Mouse (Mus musculus) embryonic facial prominence, embryonic 12.5 days (tissue): Measurements from ENCODE around the gene Epn1. TPM values are rescaled to one million over a fixed set of nuclear protein-coding genes. Genes with fewer than 3 reads are reported as not detected.

Source experiments
- ATAC-seq: fragments of 200-750 bp; cut with Nextera tagmentation; 2 replicates; pipeline ENCODE4 v1.8.0; 2017; ENCODE audit not compliant: insufficient number of reproducible peaks, insufficient read depth, low FRiP score, low TSS enrichment
- H3K27ac ChIP-seq: fragments of 300-500 bp; sonication (generic); 2 replicates; pipeline ENCODE4 v1.5.1; 2016; ENCODE audit warnings: mild to moderate bottlenecking
- H3K27me3 ChIP-seq: fragments of 300-500 bp; sonication (generic); 2 replicates; pipeline ENCODE4 v1.6.1; 2016; ENCODE audit warnings: mild to moderate bottlenecking, moderate library complexity
- H3K36me3 ChIP-seq: fragments of 300-500 bp; sonication (generic); 2 replicates; pipeline ENCODE4 v1.6.1; 2016; ENCODE audit warnings: mild to moderate bottlenecking
- H3K4me1 ChIP-seq: fragments of 300-500 bp; sonication (generic); 2 replicates; pipeline ENCODE4 v1.6.1; 2016
- H3K4me2 ChIP-seq: fragments of 300-500 bp; sonication (generic); replicated peaks from 2 replicates; pipeline ENCODE4 v1.6.1; 2016; ENCODE audit warnings: mild to moderate bottlenecking, moderate library complexity
- H3K4me3 ChIP-seq: fragments of 300-500 bp; sonication (generic); 2 replicates; pipeline ENCODE4 v1.5.1; 2016; ENCODE audit warnings: mild to moderate bottlenecking
- H3K9ac ChIP-seq: fragments of 300-500 bp; sonication (generic); 2 replicates; pipeline ENCODE4 v1.6.1; 2016; ENCODE audit warnings: mild to moderate bottlenecking, moderate library complexity
- H3K9me3 ChIP-seq: fragments of 300-500 bp; sonication (generic); 2 replicates; pipeline ENCODE4 v1.6.1; 2016; ENCODE audit warnings: mild to moderate bottlenecking, moderate library complexity
- WGBS: fragments of 180-500 bp; shearing (Covaris S2); methylation state at CpG from one replicate; pipeline ENCODE4 v1.1.7; 2016; 5-methylcytosine and 5-hydroxymethylcytosine counted together
- polyA plus RNA-seq: library from polyadenylated mRNA; unstranded; fragments of >200 nt; fragmentation: Nextera tagmentation; extraction: Ambion mirVana; gene quantifications from 2 replicates; pipeline ENCODE4 v1.2.1, GENCODE M21; 2016

Gene Epn1
- polyA plus RNA-seq, 1 experiment from 2014 or later: 67.2 TPM

GRCm38 (mm10) chr7:5081939-5082338 is 1.9 kb downstream of the Epn1 start:
- Histone ChIP-seq H3K36me3 (peaks cover 45% of the 10 kb centered on the region), H3K4me3 (0 out of 2 replicates have a peak overlapping the region, but pooled peaks have one; percentile 98), H3K27me3 (no peaks in the 10 kb centered on the region), H3K9me3 (no peaks in the 10 kb centered on the region), H3K9ac (peak overlapping the region; percentile 99; the same call in 1 of the 2 replicates), H3K4me1 (peaks cover 7% of the 10 kb centered on the region), H3K27ac (no peak overlapping the region), H3K4me2 (peak overlapping the region; percentile 82; the same call in 1 of the 2 replicates)
- ATAC-seq: no peak
- 96% methylated on average over 2 of the region's 2 CpGs for WGBS

GRCm38 (mm10) chr7:5083325-5084105 is 3.5 kb downstream of the Epn1 start:
- WGBS: 92% methylated on average over 18 of the region's 18 CpGs
- Histone ChIP-seq H3K9me3 (no peaks in the 10 kb centered on the region), H3K27me3 (no peaks in the 10 kb centered on the region), H3K9ac (no peak overlapping the region), H3K4me1 (peaks cover 7% of the 10 kb centered on the region), H3K36me3 (peaks cover 42% of the 10 kb centered on the region), H3K27ac (no peak overlapping the region), H3K4me2 (no peak overlapping the region), H3K4me3 (no peak overlapping the region)
- ATAC-seq: no peak

- H3K36me3 ChIP-seq: peaks cover 49% of the 10 kb centered on the region
- no peak for ATAC-seq
- no peak overlapping the region for H3K9ac ChIP-seq
- H3K4me1 ChIP-seq: peaks cover 7% of the 10 kb centered on the region
- no peaks in the 10 kb centered on the region for H3K27me3 ChIP-seq
- H3K27ac ChIP-seq: no peak overlapping the region
- WGBS: 89% methylated on average over 1 of the region's 1 CpGs
- H3K4me2 ChIP-seq: no peak overlapping the region
- H3K9me3 ChIP-seq: no peaks in the 10 kb centered on the region
- H3K4me3 ChIP-seq: no peak overlapping the region
Observed at GRCm38 (mm10) chr7:5085512-5085911, 5.5 kb downstream of the Epn1 start.

- Histone ChIP-seq H3K4me1 (no peaks in the 10 kb centered on the region), H3K9me3 (no peaks in the 10 kb centered on the region), H3K4me2 (no peak overlapping the region), H3K27ac (no peak overlapping the region), H3K36me3 (peaks cover 62% of the 10 kb centered on the region), H3K27me3 (no peaks in the 10 kb centered on the region), H3K9ac (no peak overlapping the region), H3K4me3 (no peak overlapping the region)
- no peak for ATAC-seq
- 80% methylated on average over 5 of the region's 5 CpGs for WGBS
Observed at GRCm38 (mm10) chr7:5086921-5087440, 6.9 kb downstream of the Epn1 start.

GRCm38 (mm10) chr7:5087886-5088285 is 7.9 kb downstream of the Epn1 start:
- H3K4me1 ChIP-seq: no peaks in the 10 kb centered on the region
- peaks cover 71% of the 10 kb centered on the region for H3K36me3 ChIP-seq
- no peak for ATAC-seq
- no peaks in the 10 kb centered on the region for H3K9me3 ChIP-seq
- no peak overlapping the region for H3K27ac ChIP-seq
- WGBS: 84% methylated on average over 4 of the region's 4 CpGs
- H3K27me3 ChIP-seq: no peaks in the 10 kb centered on the region
- no peak overlapping the region for H3K4me2 ChIP-seq
- no peak overlapping the region for H3K4me3 ChIP-seq
- H3K9ac ChIP-seq: no peak overlapping the region

GRCm38 (mm10) chr7:5089853-5090252 is 9.8 kb downstream of the Epn1 start:
- Histone ChIP-seq H3K4me2 (no peak overlapping the region), H3K36me3 (peaks cover 80% of the 10 kb centered on the region), H3K9me3 (no peaks in the 10 kb centered on the region), H3K9ac (no peak overlapping the region), H3K27ac (no peak overlapping the region), H3K4me3 (no peak overlapping the region), H3K4me1 (no peaks in the 10 kb centered on the region), H3K27me3 (no peaks in the 10 kb centered on the region)
- WGBS: 96% methylated on average over 15 of the region's 15 CpGs
- ATAC-seq: no peak

GRCm38 (mm10) chr7:5091008-5091728 is 11.1 kb downstream of the Epn1 start:
- Histone ChIP-seq H3K9me3 (no peaks in the 10 kb centered on the region), H3K4me3 (no peak overlapping the region), H3K4me1 (no peaks in the 10 kb centered on the region), H3K4me2 (no peak overlapping the region), H3K9ac (no peak overlapping the region), H3K27ac (no peak overlapping the region), H3K36me3 (peaks cover 85% of the 10 kb centered on the region), H3K27me3 (no peaks in the 10 kb centered on the region)
- ATAC-seq: no peak
- WGBS: 94% methylated on average over 15 of the region's 15 CpGs

- H3K4me2 ChIP-seq: no peak overlapping the region
- WGBS: 85% methylated on average over 6 of the region's 6 CpGs
- no peak overlapping the region for H3K9ac ChIP-seq
- no peaks in the 10 kb centered on the region for H3K9me3 ChIP-seq
- no peak for ATAC-seq
- H3K27ac ChIP-seq: no peak overlapping the region
- H3K4me3 ChIP-seq: no peak overlapping the region
- no peaks in the 10 kb centered on the region for H3K4me1 ChIP-seq
- H3K27me3 ChIP-seq: no peaks in the 10 kb centered on the region
- peaks cover 87% of the 10 kb centered on the region for H3K36me3 ChIP-seq
Observed at GRCm38 (mm10) chr7:5092381-5092780, 12.3 kb downstream of the Epn1 start.

- no peaks in the 10 kb centered on the region for H3K27me3 ChIP-seq
- no peak overlapping the region for H3K4me2 ChIP-seq
- no peaks in the 10 kb centered on the region for H3K9me3 ChIP-seq
- no peak overlapping the region for H3K4me3 ChIP-seq
- WGBS: 84% methylated on average over 20 of the region's 21 CpGs
- no peaks in the 10 kb centered on the region for H3K4me1 ChIP-seq
- H3K9ac ChIP-seq: no peak overlapping the region
- H3K27ac ChIP-seq: no peak overlapping the region
- ATAC-seq: no peak
- peaks cover 89% of the 10 kb centered on the region for H3K36me3 ChIP-seq
Observed at GRCm38 (mm10) chr7:5092831-5093510, 12.9 kb downstream of the Epn1 start.

- H3K9me3 ChIP-seq: no peaks in the 10 kb centered on the region
- H3K36me3 ChIP-seq: peaks cover 53% of the 10 kb centered on the region
- WGBS: 89% methylated on average over 5 of the region's 5 CpGs
- ATAC-seq: no peak
- H3K4me2 ChIP-seq: no peak overlapping the region
- H3K9ac ChIP-seq: no peak overlapping the region
- no peak overlapping the region for H3K4me3 ChIP-seq
- no peaks in the 10 kb centered on the region for H3K4me1 ChIP-seq
- H3K27ac ChIP-seq: no peak overlapping the region
- no peaks in the 10 kb centered on the region for H3K27me3 ChIP-seq
Observed at GRCm38 (mm10) chr7:5098769-5099168, 18.7 kb downstream of the Epn1 start.

GRCm38 (mm10) chr7:5099796-5100195 is 19.8 kb downstream of the Epn1 start:
- ATAC-seq: no peak
- no peak overlapping the region for H3K4me3 ChIP-seq
- no peak overlapping the region for H3K27ac ChIP-seq
- no peaks in the 10 kb centered on the region for H3K27me3 ChIP-seq
- H3K9ac ChIP-seq: no peak overlapping the region
- no peak overlapping the region for H3K4me2 ChIP-seq
- no peaks in the 10 kb centered on the region for H3K4me1 ChIP-seq
- peaks cover 42% of the 10 kb centered on the region for H3K36me3 ChIP-seq
- no peaks in the 10 kb centered on the region for H3K9me3 ChIP-seq
- 79% methylated on average over 3 of the region's 3 CpGs for WGBS
